Mouse (Mus musculus) liver, postnatal 0 days (tissue): Measurements from ENCODE around the gene Dffa.

Experiments
- CTCF ChIP-seq: sonication (generic); IDR thresholded peaks from 2 replicates; pipeline ENCODE4 v1.5.1; 2016; ENCODE audit warnings: antibody characterized with exemption, low read depth
- EP300 ChIP-seq: IDR thresholded peaks from 2 replicates; pipeline ENCODE4 v1.6.1; 2016; ENCODE audit warnings: antibody characterized with exemption, low read depth, mild to moderate bottlenecking

DNA sequence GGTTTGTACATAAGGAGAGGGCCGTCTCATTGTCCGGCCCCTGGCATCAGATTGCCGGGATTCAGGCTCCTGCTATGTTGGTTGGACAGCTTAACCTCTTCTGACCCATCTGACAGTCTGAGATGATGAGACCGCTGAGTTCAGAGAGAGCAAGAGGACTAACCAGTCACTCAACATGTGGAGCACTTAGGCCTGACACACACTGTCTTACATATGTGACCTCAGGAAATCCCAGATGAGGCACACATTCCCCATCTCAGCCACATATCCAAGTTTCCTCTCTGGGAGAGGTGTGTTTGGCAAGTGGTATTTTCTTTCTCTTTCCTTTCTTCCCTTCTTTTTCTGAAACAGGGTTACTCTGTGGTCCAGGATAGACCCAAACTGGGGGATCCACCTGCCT, 41.2 kb downstream of the Dffa start:
- TF ChIP-seq CTCF: no peak
- no peak for TF ChIP-seq EP300
